Mouse (Mus musculus): ENCODE data around the gene Macrod1. TPM values are rescaled to one million over a fixed set of nuclear protein-coding genes. Genes with fewer than 3 reads are reported as not detected.

The Macrod1 gene
- total RNA-seq, 2 experiments from 2014 or later: 52.5 to 66.7 TPM

- DNase-seq: peak; percentile 53 to 65
Measured at GRCm38 (mm10) chr19:7170916-7171315, 114.3 kb downstream of the Macrod1 start.

- DNase-seq: peak in 1 of 2 experiments; percentile 36
Measured at GRCm38 (mm10) chr19:7171447-7171846, 114.8 kb downstream of the Macrod1 start.

GRCm38 (mm10) chr19:7172051-7172866 lies 115.6 kb downstream of the Macrod1 start:
- DNase-seq: peak in 1 of 2 experiments; percentile 23

- DNase-seq: no peak
Measured at GRCm38 (mm10) chr19:7176041-7176696, 119.6 kb downstream of the Macrod1 start.

GRCm38 (mm10) chr19:7177804-7178511 lies 121.3 kb downstream of the Macrod1 start:
- DNase-seq: no peak

GRCm38 (mm10) chr19:7178841-7179452 lies 122.3 kb downstream of the Macrod1 start:
- peak in 1 of 2 experiments; percentile 35 for DNase-seq

- peak; percentile 56 to 64 for DNase-seq
Measured at GRCm38 (mm10) chr19:7180756-7181405, 124.3 kb downstream of the Macrod1 start.

- DNase-seq: no peak
Measured at GRCm38 (mm10) chr19:7181496-7181895, 124.9 kb downstream of the Macrod1 start.

GRCm38 (mm10) chr19:7182273-7182949 lies 125.8 kb downstream of the Macrod1 start:
- DNase-seq: peak; percentile 73 to 74

- no peak for DNase-seq
Measured at GRCm38 (mm10) chr19:7183419-7183818, 126.8 kb downstream of the Macrod1 start.

- DNase-seq: no peak
Measured at GRCm38 (mm10) chr19:7185059-7185458, 128.4 kb downstream of the Macrod1 start.

GRCm38 (mm10) chr19:7185715-7186291 lies 129.2 kb downstream of the Macrod1 start:
- no peak for DNase-seq

GRCm38 (mm10) chr19:7187157-7187556 lies 130.5 kb downstream of the Macrod1 start:
- DNase-seq: no peak

- no peak for DNase-seq
Measured at GRCm38 (mm10) chr19:7189026-7189425, 132.4 kb downstream of the Macrod1 start.

GRCm38 (mm10) chr19:7190986-7191385 lies 134.4 kb downstream of the Macrod1 start:
- DNase-seq: no peak

- no peak for DNase-seq
Measured at GRCm38 (mm10) chr19:7191639-7192038, 135.0 kb downstream of the Macrod1 start.

- no peak for DNase-seq
Measured at GRCm38 (mm10) chr19:7192561-7192967, 136.0 kb downstream of the Macrod1 start.

GRCm38 (mm10) chr19:7195900-7196728 lies 139.5 kb downstream of the Macrod1 start:
- peak; percentile 73 to 87 for DNase-seq

GRCm38 (mm10) chr19:7196741-7197270 lies 140.2 kb downstream of the Macrod1 start:
- peak; percentile 57 to 68 for DNase-seq
